Mouse (Mus musculus) E14TG2a.4 (cell line): ENCODE data around the gene Ostc.

Source experiments
- CTCF ChIP-seq: conservative IDR thresholded peaks from 2 replicates; pipeline ENCODE4 v1.5.1; 2014; ENCODE audit warnings: low read length
- NANOG ChIP-seq: IDR thresholded peaks from 2 replicates; pipeline ENCODE4 v1.6.1; 2014; ENCODE audit warnings: borderline replicate concordance, low read length, mixed read lengths

- TF ChIP-seq CTCF (no peak), NANOG (no peak)
These were observed 21.0 kb upstream of the Ostc start, which contains the start of gene Rpl34 for GRCm38 (mm10) chr3:130730189-130730653.
